ENCODE assay signal across 8 mouse cellular contexts in the genomic region with DNA sequence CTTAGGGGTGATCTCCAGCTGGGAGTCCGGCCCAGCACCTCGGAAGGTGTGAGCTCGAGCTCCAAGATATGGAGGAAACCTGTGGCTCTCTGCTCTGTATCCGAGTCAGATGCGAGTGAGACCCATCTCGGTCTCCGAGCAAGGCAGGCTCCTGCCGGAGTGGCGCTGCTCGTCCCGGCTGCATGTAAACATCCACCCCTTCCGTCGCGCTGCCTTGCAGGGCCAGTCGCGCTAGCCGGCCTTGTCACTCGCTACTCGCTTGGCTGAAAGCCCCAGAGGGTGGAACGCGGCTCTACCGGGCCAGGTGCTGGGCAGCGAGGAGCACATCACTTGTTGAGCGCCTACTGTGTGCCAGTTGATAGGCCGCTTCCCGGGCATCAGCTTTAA. TPM values are rescaled to one million over a fixed set of nuclear protein-coding genes. Genes with fewer than 3 reads are reported as not detected.
A peak's percentile ranks its signal among the peaks of the same experiment; 100 is the strongest.
DNase-seq lines count a peak whose midpoint lies in the region; ATAC-seq and TF ChIP-seq lines count a peak whose summit lies in the region.

No protein-coding gene starts in this region.

- peak; percentile 77 for TF ChIP-seq POLR2A in heart, adult 2 months (IDR thresholded peaks at IDR 0.05; ENCODE audit: insufficient read depth, low read depth, low read length)
- peak; percentile 50 for TF ChIP-seq POLR2A in kidney, adult 2 months (IDR thresholded peaks at IDR 0.05; ENCODE audit: low read depth, low read length)
- 0 out of 2 replicates have a peak, but pooled peaks have one; percentile 13 for TF ChIP-seq POLR2A in spleen, adult 2 months (IDR thresholded peaks at IDR 0.05; ENCODE audit: low read depth, low read length)

- peak; percentile 90 for DNase-seq in adrenal gland, postnatal 14 days
- peak; percentile 82 for DNase-seq in embryo, embryonic 9.5 days (ENCODE audit: extremely low spot score)
- peak; percentile 86 to 89 for DNase-seq in heart, adult 2 months
- peak; percentile 86 for DNase-seq in kidney, adult 2 months
- peak; percentile 41 to 80 for DNase-seq in spleen, adult 2 months (ENCODE audit: low read depth in 1 of 2, low spot score in 2 of 2)
- no peak for DNase-seq in MN1 (ENCODE audit: low spot score)

- no peaks in the 10 kb centered on the region for H3K9me3 ChIP-seq in limb, embryonic 15.5 days
- H3K9me3 ChIP-seq in midbrain, embryonic 15.5 days, result no peaks in the 10 kb centered on the region

- ATAC-seq in limb, embryonic 15.5 days (ENCODE audit: insufficient number of reproducible peaks, low FRiP score, low TSS enrichment, low read depth), result peak; percentile 26; the same call in 1 of the 2 replicates
- peak; percentile 81 for ATAC-seq in midbrain, embryonic 15.5 days (replicated peaks)

- peaks cover 25% of the 10 kb centered on the region for H3K36me3 ChIP-seq in heart, adult 2 months (ENCODE audit: control insufficient read depth, insufficient read depth, low read length)
- peaks cover 2% of the 10 kb centered on the region; the same call in 1 of the 2 replicates for H3K36me3 ChIP-seq in kidney, adult 2 months (ENCODE audit: control insufficient read depth, insufficient read depth, low read length)
- H3K36me3 ChIP-seq in limb, embryonic 15.5 days, result no peaks in the 10 kb centered on the region
- no peaks in the 10 kb centered on the region for H3K36me3 ChIP-seq in midbrain, embryonic 15.5 days (replicated peaks)
- no peaks in the 10 kb centered on the region for H3K36me3 ChIP-seq in spleen, adult 2 months (ENCODE audit: control insufficient read depth, insufficient read depth, low read length)

- peak; percentile 55 for TF ChIP-seq CTCF in heart, adult 2 months (IDR thresholded peaks at IDR 0.05)
- no peak; the same call in 1 of the 2 replicates for TF ChIP-seq CTCF in kidney, adult 2 months (conservative IDR thresholded peaks at IDR 0.05; ENCODE audit: insufficient read depth, insufficient read length, low read depth, low read length)
- peak; percentile 9; the same call in 1 of the 2 replicates for TF ChIP-seq CTCF in spleen, adult 2 months (IDR thresholded peaks at IDR 0.05; ENCODE audit: extremely low read depth, insufficient read depth, insufficient read length, insufficient replicate concordance)

- no peaks in the 10 kb centered on the region for H3K27me3 ChIP-seq in heart, adult 2 months (ENCODE audit: control insufficient read depth, insufficient read depth, low read length)
- no peaks in the 10 kb centered on the region for H3K27me3 ChIP-seq in kidney, adult 2 months (replicated peaks; ENCODE audit: control insufficient read depth, insufficient read depth, low read length)
- no peaks in the 10 kb centered on the region for H3K27me3 ChIP-seq in limb, embryonic 15.5 days
- H3K27me3 ChIP-seq in midbrain, embryonic 15.5 days (replicated peaks), result no peaks in the 10 kb centered on the region
- H3K27me3 ChIP-seq in spleen, adult 2 months (ENCODE audit: control insufficient read depth, insufficient read depth, low read length), result no peaks in the 10 kb centered on the region

- intact Hi-C loops in heart, adult 2 months (cut with DNase I), result loop anchor here (2.0 to 10.0 kb wide), 9 partner anchors 47 to 897 kb away; no protein-coding TSS in a partner anchor

- TF ChIP-seq EP300 in heart, adult 2 months (IDR thresholded peaks at IDR 0.05; ENCODE audit: insufficient read depth, low read depth, low read length), result 0 out of 2 replicates have a peak, but pooled peaks have one; percentile 4

- peak overlapping the region; percentile 94 for H3K9ac ChIP-seq in heart, adult 2 months (ENCODE audit: low read depth, low read length)
- peak overlapping the region; percentile 94 for H3K9ac ChIP-seq in limb, embryonic 15.5 days
- peak overlapping the region; percentile 52 for H3K9ac ChIP-seq in midbrain, embryonic 15.5 days

- WGBS in heart, adult 2 months, result 1% methylated on average over 26 of the region's 26 CpGs
- under 1% methylated on average over 26 of the region's 26 CpGs for WGBS in kidney, adult 2 months
- WGBS in limb, embryonic 15.5 days, result under 1% methylated on average over 26 of the region's 26 CpGs
- WGBS in midbrain, embryonic 15.5 days, result 0% methylated on average over 26 of the region's 26 CpGs
- WGBS in spleen, adult 2 months, result under 1% methylated on average over 26 of the region's 26 CpGs

- H3K4me2 ChIP-seq in limb, embryonic 15.5 days, result peak overlapping the region; percentile 57
- peak overlapping the region; percentile 61 for H3K4me2 ChIP-seq in midbrain, embryonic 15.5 days

- H3K79me2 ChIP-seq in heart, adult 2 months (replicated peaks; ENCODE audit: control insufficient read depth, insufficient read depth, low read length), result peaks cover 9% of the 10 kb centered on the region

- H3K4me1 ChIP-seq in heart, adult 2 months (ENCODE audit: control insufficient read depth, insufficient read depth, low read length), result peaks cover 12% of the 10 kb centered on the region
- H3K4me1 ChIP-seq in kidney, adult 2 months (ENCODE audit: control insufficient read depth, insufficient read depth, low read length), result peaks cover 3% of the 10 kb centered on the region; the same call in 1 of the 2 replicates
- peaks cover 20% of the 10 kb centered on the region for H3K4me1 ChIP-seq in limb, embryonic 15.5 days
- H3K4me1 ChIP-seq in midbrain, embryonic 15.5 days, result peaks cover 17% of the 10 kb centered on the region
- peaks cover 8% of the 10 kb centered on the region; the same call in 1 of the 2 replicates for H3K4me1 ChIP-seq in spleen, adult 2 months (ENCODE audit: control insufficient read depth, insufficient read depth, insufficient read length)

- peak overlapping the region; percentile 95 for H3K27ac ChIP-seq in heart, adult 2 months
- H3K27ac ChIP-seq in kidney, adult 2 months (ENCODE audit: insufficient read depth, low read depth, low read length), result peak overlapping the region; percentile 44
- peak overlapping the region; percentile 99 for H3K27ac ChIP-seq in limb, embryonic 15.5 days
- peak overlapping the region; percentile 82 for H3K27ac ChIP-seq in midbrain, embryonic 15.5 days
- peak overlapping the region; percentile 77 for H3K27ac ChIP-seq in spleen, adult 2 months (ENCODE audit: insufficient read depth, low read length)

- peak overlapping the region; percentile 99 for H3K4me3 ChIP-seq in heart, adult 2 months
- H3K4me3 ChIP-seq in kidney, adult 2 months (ENCODE audit: insufficient read depth, low read depth, low read length), result peak overlapping the region; percentile 77
- peak overlapping the region; percentile 94 for H3K4me3 ChIP-seq in limb, embryonic 15.5 days
- H3K4me3 ChIP-seq in midbrain, embryonic 15.5 days, result peak overlapping the region; percentile 56
- H3K4me3 ChIP-seq in spleen, adult 2 months (ENCODE audit: extremely low read depth, insufficient read depth, insufficient read length), result peak overlapping the region; percentile 75

RNA-seq across cellular contexts. Expression of a gene that starts 1.0 kb away (rescaled TPM):
- 190 and 195 TPM in 2 replicates for total RNA-seq in adrenal gland, postnatal 14 days (2021)
- total RNA-seq in heart, adult 2 months (2021), result 10 to 100 TPM; 64.8 to 74.0 TPM
- 76.9 and 92.0 TPM in 2 replicates for polyA plus RNA-seq in heart, adult 2 months (2012; rRNA removed)
- polyA plus RNA-seq in kidney, adult 2 months (2012; rRNA removed), result 77.7 and 78.0 TPM in 2 replicates
- polyA plus RNA-seq in limb, embryonic 15.5 days (2015; fragmentation: Nextera tagmentation; extraction: Ambion mirVana), result 143 and 150 TPM in 2 replicates
- polyA plus RNA-seq in midbrain, embryonic 15.5 days (2015; fragmentation: Nextera tagmentation; extraction: Ambion mirVana), result 66.3 and 81.9 TPM in 2 replicates
- polyA plus RNA-seq in spleen, adult 2 months (2012; rRNA removed), result 24.8 and 29.0 TPM in 2 replicates

RNA-seq across cellular contexts. Expression of a gene that starts 48.5 kb away (rescaled TPM):
- 6.5 and 7.6 TPM in 2 replicates for total RNA-seq in adrenal gland, postnatal 14 days (2021)
- total RNA-seq in heart, adult 2 months (2021), result 10 to 100 TPM; 76.5 to 84.3 TPM
- 21.6 and 48.2 TPM in 2 replicates for polyA plus RNA-seq in heart, adult 2 months (2012; rRNA removed)
- 23.9 and 25.8 TPM in 2 replicates for polyA plus RNA-seq in kidney, adult 2 months (2012; rRNA removed)
- polyA plus RNA-seq in limb, embryonic 15.5 days (2015; fragmentation: Nextera tagmentation; extraction: Ambion mirVana), result 1.2 and 2.9 TPM in 2 replicates
- polyA plus RNA-seq in midbrain, embryonic 15.5 days (2015; fragmentation: Nextera tagmentation; extraction: Ambion mirVana), result 15.4 and 16.8 TPM in 2 replicates
- 0.12 and 0.14 TPM in 2 replicates for polyA plus RNA-seq in spleen, adult 2 months (2012; rRNA removed)

Comparison
In these comparisons a context has a peak if more than half of its experiments do, and no peak if none do; other contexts are left out.
1. H3K27ac ChIP-seq: peak in every context shown above with its lines; median percentile 99 in limb, embryonic 15.5 days; 95 in heart, adult 2 months; 82 in midbrain, embryonic 15.5 days; 77 in spleen, adult 2 months; 44 in kidney, adult 2 months.
2. POLR2A ChIP-seq: peak in every context shown above with its lines; median percentile 77 in heart, adult 2 months; 50 in kidney, adult 2 months; 13 in spleen, adult 2 months.